Mouse (Mus musculus): Measurements from ENCODE around the gene Fyn. TPM values are rescaled to one million over a fixed set of nuclear protein-coding genes. Genes with fewer than 3 reads are reported as not detected.
A peak's percentile ranks its signal among the peaks of the same experiment; 100 is the strongest.

The Fyn gene
- polyA plus RNA-seq, 1 experiment from 2014 or later, result 85.0 TPM

- WGBS, result 89% methylated on average over 9 of the region's 9 CpGs
- H3K27me3 ChIP-seq (replicated peaks; ENCODE audit: control insufficient read depth, insufficient read depth, low read length), result no peaks in the 10 kb centered on the region
- DNase-seq (ENCODE audit: low spot score) (no peak), ATAC-seq (no peak)
- H3K36me3 ChIP-seq (ENCODE audit: control insufficient read depth, insufficient read depth, low read length), result peaks cover 25% of the 10 kb centered on the region; the same call in 1 of the 2 replicates
- H3K4me1 ChIP-seq (ENCODE audit: control insufficient read depth, insufficient read depth, low read length), result peaks cover 40% of the 10 kb centered on the region
- H3K4me3 ChIP-seq (ENCODE audit: low read depth, low read length), result no peak overlapping the region
- no peak overlapping the region for H3K27ac ChIP-seq (ENCODE audit: low read depth, low read length)
- H3K9me3 ChIP-seq (replicated peaks; ENCODE audit: control insufficient read depth, low read length), result no peaks in the 10 kb centered on the region
- H3K9ac ChIP-seq (ENCODE audit: low read length), result no peak overlapping the region
- no peak overlapping the region for H3K4me2 ChIP-seq (ENCODE audit: low read length)
Measured at GRCm38 (mm10) chr10:39557360-39557759, 188.7 kb downstream of the Fyn start.

DNA sequence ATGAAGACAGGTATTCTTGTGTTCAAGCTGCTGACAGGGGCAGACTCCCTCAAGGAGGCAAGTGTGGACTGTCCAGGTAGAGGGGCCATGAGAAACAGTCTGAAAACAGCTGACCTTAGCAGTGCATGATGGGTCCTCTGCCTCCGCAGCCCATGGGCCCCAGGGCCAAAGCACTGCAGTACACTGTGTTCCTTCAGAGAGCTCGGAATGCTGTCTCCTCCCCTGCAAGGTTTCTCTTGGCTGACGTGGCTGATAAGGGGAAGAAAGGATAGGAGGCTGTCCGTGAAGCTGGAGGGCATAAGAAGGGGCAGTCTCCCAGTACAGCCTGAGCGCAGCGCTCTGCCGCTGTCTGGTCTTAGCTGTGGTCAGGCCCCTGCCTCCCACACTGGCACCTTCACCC lies 189.2 kb downstream of the Fyn start:
- Histone ChIP-seq H3K27ac (ENCODE audit: low read depth, low read length) (peak overlapping the region; percentile 35), H3K9ac (ENCODE audit: low read length) (peak overlapping the region; percentile 13), H3K4me1 (ENCODE audit: control insufficient read depth, insufficient read depth, low read length) (peaks cover 35% of the 10 kb centered on the region), H3K4me3 (ENCODE audit: low read depth, low read length) (no peak overlapping the region), H3K27me3 (replicated peaks; ENCODE audit: control insufficient read depth, insufficient read depth, low read length) (no peaks in the 10 kb centered on the region), H3K36me3 (ENCODE audit: control insufficient read depth, insufficient read depth, low read length) (peaks cover 25% of the 10 kb centered on the region; the same call in 1 of the 2 replicates), H3K4me2 (ENCODE audit: low read length) (no peak overlapping the region), H3K9me3 (replicated peaks; ENCODE audit: control insufficient read depth, low read length) (no peaks in the 10 kb centered on the region)
- WGBS, result 58% methylated on average over 6 of the region's 7 CpGs
- ATAC-seq (no peak), DNase-seq (ENCODE audit: low spot score) (no peak)

DNA sequence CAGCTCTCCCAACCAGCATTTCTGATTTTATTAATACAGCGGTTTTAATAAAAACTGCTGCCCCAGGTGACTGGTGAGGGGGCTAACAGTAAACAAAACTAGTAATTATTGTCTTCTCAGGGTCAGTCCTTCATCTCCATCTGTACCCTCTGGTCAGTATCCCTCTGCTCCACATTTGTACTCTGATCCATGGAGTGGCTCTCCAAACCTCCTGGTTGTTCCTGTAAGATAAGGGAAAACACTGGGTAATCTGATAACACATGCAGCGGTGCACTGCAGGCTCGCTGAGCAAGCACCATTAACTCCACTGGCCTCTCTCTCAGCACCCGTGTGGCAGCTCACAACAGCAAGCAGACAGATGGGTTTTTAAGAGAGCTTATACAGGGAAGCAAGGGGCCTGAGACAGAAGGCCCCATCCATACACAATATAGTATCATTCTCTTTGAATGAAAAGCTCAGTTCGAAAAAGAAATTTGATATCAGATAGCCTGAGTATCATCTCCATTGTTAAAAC lies 189.9 kb downstream of the Fyn start:
- Histone ChIP-seq H3K4me3 (ENCODE audit: low read depth, low read length) (no peak overlapping the region), H3K4me1 (ENCODE audit: control insufficient read depth, insufficient read depth, low read length) (peaks cover 32% of the 10 kb centered on the region), H3K27ac (ENCODE audit: low read depth, low read length) (peak overlapping the region; percentile 58; the same call in 1 of the 2 replicates), H3K9me3 (replicated peaks; ENCODE audit: control insufficient read depth, low read length) (no peaks in the 10 kb centered on the region), H3K36me3 (ENCODE audit: control insufficient read depth, insufficient read depth, low read length) (peaks cover 21% of the 10 kb centered on the region; the same call in 1 of the 2 replicates), H3K27me3 (replicated peaks; ENCODE audit: control insufficient read depth, insufficient read depth, low read length) (no peaks in the 10 kb centered on the region), H3K4me2 (ENCODE audit: low read length) (no peak overlapping the region), H3K9ac (ENCODE audit: low read length) (peak overlapping the region; percentile 13)
- DNase-seq (ENCODE audit: low spot score) (no peak), ATAC-seq (no peak)
- 51% methylated on average over 5 of the region's 5 CpGs for WGBS

- no peak overlapping the region for H3K4me3 ChIP-seq (ENCODE audit: low read depth, low read length)
- 83% methylated on average over 3 of the region's 3 CpGs for WGBS
- H3K36me3 ChIP-seq (ENCODE audit: control insufficient read depth, insufficient read depth, low read length), result peaks cover 27% of the 10 kb centered on the region
- H3K4me1 ChIP-seq (ENCODE audit: control insufficient read depth, insufficient read depth, low read length), result peaks cover 27% of the 10 kb centered on the region
- no peaks in the 10 kb centered on the region for H3K9me3 ChIP-seq (replicated peaks; ENCODE audit: control insufficient read depth, low read length)
- 0 out of 2 replicates have a peak overlapping the region, but pooled peaks have one; percentile 58 for H3K27ac ChIP-seq (ENCODE audit: low read depth, low read length)
- no peak overlapping the region for H3K4me2 ChIP-seq (ENCODE audit: low read length)
- ATAC-seq (no peak), DNase-seq (ENCODE audit: low spot score) (no peak)
- no peaks in the 10 kb centered on the region for H3K27me3 ChIP-seq (replicated peaks; ENCODE audit: control insufficient read depth, insufficient read depth, low read length)
- H3K9ac ChIP-seq (ENCODE audit: low read length), result no peak overlapping the region
Measured at GRCm38 (mm10) chr10:39559321-39559720, 190.7 kb downstream of the Fyn start.

- ATAC-seq, result no peak; the same call in 1 of the 2 replicates
- peaks cover 15% of the 10 kb centered on the region; the same call in 1 of the 2 replicates for H3K4me1 ChIP-seq (ENCODE audit: control insufficient read depth, insufficient read depth, low read length)
- no peaks in the 10 kb centered on the region for H3K9me3 ChIP-seq (replicated peaks; ENCODE audit: control insufficient read depth, low read length)
- no peak overlapping the region for H3K4me3 ChIP-seq (ENCODE audit: low read depth, low read length)
- no peaks in the 10 kb centered on the region for H3K27me3 ChIP-seq (replicated peaks; ENCODE audit: control insufficient read depth, insufficient read depth, low read length)
- no peak overlapping the region for H3K27ac ChIP-seq (ENCODE audit: low read depth, low read length)
- no peak overlapping the region for H3K9ac ChIP-seq (ENCODE audit: low read length)
- H3K4me2 ChIP-seq (ENCODE audit: low read length), result no peak overlapping the region
- DNase-seq (ENCODE audit: low spot score), result no peak
- H3K36me3 ChIP-seq (ENCODE audit: control insufficient read depth, insufficient read depth, low read length), result peaks cover 45% of the 10 kb centered on the region
- WGBS, result 78% methylated on average over 2 of the region's 2 CpGs
Measured at GRCm38 (mm10) chr10:39562383-39562782, 193.7 kb downstream of the Fyn start.

GRCm38 (mm10) chr10:39563552-39564223 lies 195.0 kb downstream of the Fyn start:
- Histone ChIP-seq H3K9me3 (replicated peaks; ENCODE audit: control insufficient read depth, low read length) (no peaks in the 10 kb centered on the region), H3K27ac (ENCODE audit: low read depth, low read length) (peak overlapping the region; percentile 65), H3K36me3 (ENCODE audit: control insufficient read depth, insufficient read depth, low read length) (peaks cover 43% of the 10 kb centered on the region), H3K4me3 (ENCODE audit: low read depth, low read length) (no peak overlapping the region), H3K4me1 (ENCODE audit: control insufficient read depth, insufficient read depth, low read length) (peaks cover 7% of the 10 kb centered on the region; the same call in 1 of the 2 replicates), H3K9ac (ENCODE audit: low read length) (peak overlapping the region; percentile 32; the same call in 1 of the 2 replicates), H3K27me3 (replicated peaks; ENCODE audit: control insufficient read depth, insufficient read depth, low read length) (no peaks in the 10 kb centered on the region), H3K4me2 (ENCODE audit: low read length) (no peak overlapping the region)
- ATAC-seq (peak; percentile 27), DNase-seq (ENCODE audit: low spot score) (no peak)
- WGBS, result 55% methylated on average over 24 of the region's 24 CpGs

DNA sequence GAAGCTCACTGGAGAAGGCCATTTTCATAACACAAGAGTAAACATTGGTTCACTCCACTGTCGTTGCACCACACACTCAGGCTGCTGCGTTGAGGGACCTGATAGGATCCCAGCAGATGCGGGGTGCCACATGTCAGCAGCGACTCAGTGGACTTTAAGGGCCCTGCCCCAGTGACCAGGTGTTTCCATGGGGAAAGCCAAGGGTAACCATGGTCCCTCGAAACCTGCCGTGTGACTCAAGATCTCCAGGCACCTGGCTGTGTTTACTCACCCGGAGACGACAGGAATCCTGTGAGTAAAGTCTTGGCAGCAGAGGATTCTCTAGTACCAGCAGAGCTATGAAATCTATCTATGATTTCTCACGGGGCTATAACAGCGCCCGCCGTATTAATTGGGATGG lies 198.2 kb downstream of the Fyn start:
- no peak overlapping the region for H3K4me2 ChIP-seq (ENCODE audit: low read length)
- ATAC-seq (no peak), DNase-seq (ENCODE audit: low spot score) (no peak)
- H3K9ac ChIP-seq (ENCODE audit: low read length), result no peak overlapping the region
- no peaks in the 10 kb centered on the region for H3K9me3 ChIP-seq (replicated peaks; ENCODE audit: control insufficient read depth, low read length)
- no peak overlapping the region for H3K27ac ChIP-seq (ENCODE audit: low read depth, low read length)
- no peak overlapping the region for H3K4me3 ChIP-seq (ENCODE audit: low read depth, low read length)
- 86% methylated on average over 12 of the region's 12 CpGs for WGBS
- H3K36me3 ChIP-seq (ENCODE audit: control insufficient read depth, insufficient read depth, low read length), result peaks cover 32% of the 10 kb centered on the region
- peaks cover 18% of the 10 kb centered on the region; the same call in 1 of the 2 replicates for H3K4me1 ChIP-seq (ENCODE audit: control insufficient read depth, insufficient read depth, low read length)
- no peaks in the 10 kb centered on the region for H3K27me3 ChIP-seq (replicated peaks; ENCODE audit: control insufficient read depth, insufficient read depth, low read length)

GRCm38 (mm10) chr10:39568991-39569390 lies 200.3 kb downstream of the Fyn start:
- Histone ChIP-seq H3K27me3 (replicated peaks; ENCODE audit: control insufficient read depth, insufficient read depth, low read length) (no peaks in the 10 kb centered on the region), H3K27ac (ENCODE audit: low read depth, low read length) (peak overlapping the region; percentile 33; the same call in 1 of the 2 replicates), H3K9me3 (replicated peaks; ENCODE audit: control insufficient read depth, low read length) (no peaks in the 10 kb centered on the region), H3K9ac (ENCODE audit: low read length) (no peak overlapping the region), H3K4me1 (ENCODE audit: control insufficient read depth, insufficient read depth, low read length) (peaks cover 22% of the 10 kb centered on the region; the same call in 1 of the 2 replicates), H3K4me3 (ENCODE audit: low read depth, low read length) (no peak overlapping the region), H3K4me2 (ENCODE audit: low read length) (no peak overlapping the region), H3K36me3 (ENCODE audit: control insufficient read depth, insufficient read depth, low read length) (peaks cover 25% of the 10 kb centered on the region)
- ATAC-seq, result no peak
- 89% methylated on average over 4 of the region's 4 CpGs for WGBS
- no peak for DNase-seq (ENCODE audit: low spot score)

GRCm38 (mm10) chr10:39571011-39571410 lies 202.4 kb downstream of the Fyn start:
- Histone ChIP-seq H3K4me2 (ENCODE audit: low read length) (no peak overlapping the region), H3K36me3 (ENCODE audit: control insufficient read depth, insufficient read depth, low read length) (peaks cover 11% of the 10 kb centered on the region; the same call in 1 of the 2 replicates), H3K27ac (ENCODE audit: low read depth, low read length) (peak overlapping the region; percentile 74; the same call in 1 of the 2 replicates), H3K4me1 (ENCODE audit: control insufficient read depth, insufficient read depth, low read length) (peaks cover 22% of the 10 kb centered on the region; the same call in 1 of the 2 replicates), H3K27me3 (replicated peaks; ENCODE audit: control insufficient read depth, insufficient read depth, low read length) (no peaks in the 10 kb centered on the region), H3K4me3 (ENCODE audit: low read depth, low read length) (no peak overlapping the region), H3K9me3 (replicated peaks; ENCODE audit: control insufficient read depth, low read length) (no peaks in the 10 kb centered on the region), H3K9ac (ENCODE audit: low read length) (no peak overlapping the region)
- WGBS, result 43% methylated on average over 7 of the region's 7 CpGs
- ATAC-seq (peak; percentile 45), DNase-seq (ENCODE audit: low spot score) (peak; percentile 55)
